Mouse (Mus musculus): ENCODE data around the gene Tm2d3. TPM values are rescaled to one million over a fixed set of nuclear protein-coding genes. Genes with fewer than 3 reads are reported as not detected.

Tm2d3 gene
- total RNA-seq, 2 experiments from 2014 or later: 41.9 to 44.3 TPM

DNA sequence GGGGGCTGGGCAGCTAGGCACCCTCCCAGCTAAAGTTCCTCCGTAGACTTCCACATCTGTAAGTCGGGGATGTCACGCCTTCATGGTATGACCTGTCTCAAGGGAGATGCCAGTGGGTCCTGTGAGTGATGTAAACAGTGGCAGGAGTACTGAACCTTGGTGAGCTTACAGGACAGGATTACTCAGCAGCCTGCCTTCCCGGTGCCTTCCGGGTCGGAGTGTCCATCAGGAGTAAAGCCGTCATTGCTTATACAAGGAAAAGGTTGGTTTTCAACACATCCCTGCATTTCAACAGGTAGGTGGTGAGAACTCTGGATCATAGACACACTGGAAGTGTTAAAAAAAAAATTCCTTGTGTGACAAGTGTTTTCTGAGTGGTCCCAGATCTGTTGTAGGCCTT, 11.1 kb downstream of the Tm2d3 start:
- no peak for DNase-seq (ENCODE audit: low spot score in 2 of 2)

DNA sequence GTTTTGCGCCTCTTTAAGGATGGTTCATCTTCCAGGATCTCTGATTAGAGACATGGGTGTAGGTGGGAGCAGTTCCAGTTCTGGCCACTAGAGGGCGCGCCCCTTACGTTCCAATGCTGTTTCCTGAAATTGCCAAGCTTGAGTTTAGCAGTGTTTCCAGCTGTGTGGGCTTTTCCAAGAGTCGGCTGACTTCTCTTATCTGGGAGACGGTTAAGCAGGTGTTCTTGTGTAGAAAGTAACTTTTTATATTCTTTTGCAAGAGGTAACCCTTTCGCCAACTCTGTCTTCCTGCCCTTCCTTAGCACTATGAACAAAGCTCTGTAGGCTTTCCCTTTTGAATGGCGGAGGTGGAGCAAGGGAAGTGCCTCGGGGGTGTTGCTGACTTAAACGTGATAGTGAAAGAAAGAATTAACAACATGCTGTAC, 13.9 kb downstream of the Tm2d3 start:
- DNase-seq (ENCODE audit: low spot score in 2 of 2): peak; percentile 51 to 53

DNA sequence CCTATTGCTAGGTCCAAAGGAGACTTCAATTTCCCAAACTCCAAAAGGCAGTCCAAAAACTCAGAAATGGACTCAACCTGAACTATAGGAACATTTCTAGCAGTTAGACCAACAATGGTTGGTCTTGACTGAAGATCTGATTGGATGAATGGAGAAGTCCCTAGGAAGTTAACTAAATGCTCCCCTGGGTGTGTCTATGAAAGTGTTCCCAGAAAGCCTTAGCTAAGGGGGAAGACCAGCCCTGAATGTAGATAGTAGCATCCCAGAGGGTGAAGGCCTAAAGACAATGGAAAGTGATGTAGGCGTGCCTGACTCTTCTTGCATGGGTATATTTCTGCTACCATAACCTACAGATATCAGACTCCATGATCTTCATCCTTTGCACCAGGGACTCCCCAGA, 17.5 kb downstream of the Tm2d3 start:
- no peak for DNase-seq (ENCODE audit: low spot score in 2 of 2)

DNA sequence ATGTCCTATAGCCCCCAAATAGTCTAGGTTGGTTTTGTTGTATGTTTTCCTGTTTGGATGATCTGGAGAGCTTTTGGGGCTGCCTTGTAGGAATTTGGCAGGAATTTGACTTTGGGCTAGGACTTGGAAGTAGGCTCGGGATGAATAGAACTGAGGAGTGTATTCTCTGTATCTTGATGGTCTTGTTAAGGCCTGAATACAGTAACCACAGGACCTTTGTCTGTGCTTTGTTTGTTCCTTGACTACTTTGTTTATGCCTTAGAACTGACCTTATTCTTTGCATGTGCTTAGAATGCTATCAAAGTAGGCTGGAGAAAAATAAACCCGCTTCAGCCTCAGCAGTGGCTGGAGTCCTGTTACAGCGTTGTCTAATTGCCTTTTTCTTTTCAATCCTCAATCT, 19.3 kb downstream of the Tm2d3 start:
- DNase-seq (ENCODE audit: low spot score in 2 of 2): no peak

DNA sequence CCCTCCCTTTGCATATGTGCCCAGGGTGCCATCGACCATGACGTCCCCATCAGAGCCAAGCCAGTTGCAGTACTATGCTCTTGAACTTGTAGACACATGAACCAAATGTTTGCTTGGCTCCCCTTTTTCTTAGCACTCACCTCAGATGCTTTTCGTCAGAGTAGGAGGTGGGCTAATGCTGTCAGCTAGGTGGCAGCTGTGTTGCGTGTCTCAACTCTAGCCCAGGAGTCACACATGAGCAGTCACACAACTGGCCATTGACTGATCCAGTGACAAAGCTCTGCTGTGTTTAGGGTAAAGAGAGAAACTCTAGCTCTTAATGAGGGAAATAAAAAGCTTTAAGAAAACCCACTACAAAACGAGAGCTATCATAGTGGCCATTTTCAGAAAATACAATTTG, 22.8 kb downstream of the Tm2d3 start:
- DNase-seq (ENCODE audit: low spot score in 2 of 2): no peak

DNA sequence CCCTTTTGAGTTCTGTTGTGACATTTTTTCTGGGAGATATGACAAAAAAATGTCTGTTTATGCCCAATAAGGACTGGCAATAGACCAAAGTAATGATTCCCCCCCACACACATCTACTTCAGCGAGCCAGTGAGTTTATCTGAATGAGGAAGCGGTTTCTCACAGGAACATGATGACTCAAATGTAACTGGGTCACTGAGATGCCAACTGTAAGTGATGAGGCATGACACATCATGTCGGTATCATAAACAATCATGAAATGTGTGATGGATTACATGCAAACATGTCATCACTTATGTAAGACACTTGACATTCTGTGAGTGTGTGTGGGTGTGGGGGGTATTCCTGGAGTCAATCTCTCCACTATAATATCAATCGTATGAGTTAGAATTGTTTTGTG, 23.3 kb downstream of the Tm2d3 start:
- DNase-seq (ENCODE audit: low spot score in 2 of 2): no peak

DNA sequence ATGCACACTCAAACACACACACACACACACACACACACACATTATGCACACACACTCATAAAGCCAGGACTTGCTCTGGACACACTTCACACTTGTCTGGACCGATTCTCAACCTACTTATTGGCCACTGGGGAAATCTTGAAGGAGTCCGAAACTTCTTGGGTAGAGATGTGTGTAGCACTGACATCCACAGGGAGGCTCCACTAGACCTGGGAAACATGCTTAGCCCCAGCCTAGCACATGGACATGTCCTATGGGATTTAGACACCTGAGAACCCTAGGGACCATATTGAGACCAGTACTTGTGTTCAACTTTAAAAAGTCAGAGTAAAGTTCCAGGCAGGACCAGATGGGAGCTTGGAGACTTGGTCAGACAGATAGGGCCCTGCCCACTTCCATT, 43.1 kb downstream of the Tm2d3 start:
- no peak for DNase-seq (ENCODE audit: low spot score in 2 of 2)

DNA sequence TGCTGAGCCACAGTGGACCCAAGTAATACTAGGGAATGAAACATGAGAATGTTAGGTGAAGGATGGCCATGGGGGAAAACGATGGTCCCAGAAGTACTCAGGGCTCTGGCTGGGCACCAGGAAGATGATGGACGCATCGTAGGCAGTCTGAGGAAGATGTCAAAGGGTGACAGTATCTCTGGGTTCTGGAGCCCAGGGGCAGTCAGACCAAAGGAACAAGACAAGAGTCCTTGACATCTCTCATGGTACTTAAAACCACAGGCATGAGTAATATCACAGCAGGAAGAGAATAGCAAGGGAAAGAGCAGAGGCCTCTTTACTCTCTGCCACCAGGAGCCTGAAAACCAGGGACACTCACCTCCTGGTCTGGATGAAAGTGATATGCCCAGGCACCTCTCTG, 44.3 kb downstream of the Tm2d3 start:
- no peak for DNase-seq (ENCODE audit: low spot score in 2 of 2)

DNA sequence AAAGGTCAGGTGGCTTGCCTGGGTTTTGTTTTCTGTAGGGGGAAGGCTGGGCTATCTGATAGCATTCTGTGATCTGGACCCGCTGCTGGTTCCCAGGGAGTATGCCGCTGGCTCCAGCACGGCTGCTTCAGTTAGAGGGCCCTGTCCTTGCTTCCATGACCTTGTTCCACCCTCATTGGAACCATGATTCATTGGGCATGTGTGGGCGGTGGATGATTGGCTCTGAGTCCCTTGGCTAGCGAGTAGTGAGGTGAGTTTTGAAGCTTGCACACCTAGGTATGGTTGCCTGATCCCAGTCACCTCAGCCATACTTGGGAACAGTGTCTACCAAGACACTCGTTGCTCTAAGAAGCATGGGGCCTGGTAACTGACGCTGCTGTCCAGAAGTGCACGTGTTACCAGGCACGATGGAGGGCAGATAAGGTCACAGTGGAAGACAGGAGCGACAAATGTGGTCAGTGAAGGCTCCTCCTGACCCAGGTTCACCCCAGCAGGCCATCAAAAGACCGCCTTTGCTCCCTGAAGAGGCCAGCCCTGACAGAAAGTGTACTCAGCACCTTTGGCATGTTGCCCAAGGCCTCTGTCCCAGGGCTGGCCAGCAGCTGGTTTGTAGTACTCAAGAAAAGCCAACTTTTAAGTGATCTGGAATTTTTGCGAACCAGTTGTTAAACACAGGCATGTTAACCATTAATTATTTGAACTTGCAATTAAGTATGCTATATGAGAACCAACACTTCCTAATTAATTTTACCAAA, 46.5 kb downstream of the Tm2d3 start:
- DNase-seq (ENCODE audit: low spot score in 2 of 2): peak; percentile 22 to 66

DNA sequence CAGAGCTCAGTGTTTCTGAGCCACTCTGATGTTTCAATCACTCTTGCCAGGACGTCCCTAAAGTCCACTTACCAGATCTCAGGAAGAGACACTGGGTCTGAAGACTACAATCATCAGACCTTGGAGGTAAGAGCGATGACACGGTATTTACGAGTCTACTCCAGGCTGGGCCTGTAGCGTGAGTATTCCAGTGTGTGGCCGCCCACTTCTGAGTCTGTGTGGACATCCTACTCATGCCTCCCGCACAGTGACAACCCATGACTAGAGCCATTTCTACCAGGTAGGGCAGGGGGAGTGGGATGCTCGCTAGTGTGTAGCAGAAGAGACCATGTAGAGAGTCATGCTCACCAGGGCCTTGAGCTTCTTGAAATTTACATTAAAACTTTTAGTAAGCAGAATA, 51.9 kb downstream of the Tm2d3 start:
- DNase-seq (ENCODE audit: low spot score in 2 of 2): no peak

DNA sequence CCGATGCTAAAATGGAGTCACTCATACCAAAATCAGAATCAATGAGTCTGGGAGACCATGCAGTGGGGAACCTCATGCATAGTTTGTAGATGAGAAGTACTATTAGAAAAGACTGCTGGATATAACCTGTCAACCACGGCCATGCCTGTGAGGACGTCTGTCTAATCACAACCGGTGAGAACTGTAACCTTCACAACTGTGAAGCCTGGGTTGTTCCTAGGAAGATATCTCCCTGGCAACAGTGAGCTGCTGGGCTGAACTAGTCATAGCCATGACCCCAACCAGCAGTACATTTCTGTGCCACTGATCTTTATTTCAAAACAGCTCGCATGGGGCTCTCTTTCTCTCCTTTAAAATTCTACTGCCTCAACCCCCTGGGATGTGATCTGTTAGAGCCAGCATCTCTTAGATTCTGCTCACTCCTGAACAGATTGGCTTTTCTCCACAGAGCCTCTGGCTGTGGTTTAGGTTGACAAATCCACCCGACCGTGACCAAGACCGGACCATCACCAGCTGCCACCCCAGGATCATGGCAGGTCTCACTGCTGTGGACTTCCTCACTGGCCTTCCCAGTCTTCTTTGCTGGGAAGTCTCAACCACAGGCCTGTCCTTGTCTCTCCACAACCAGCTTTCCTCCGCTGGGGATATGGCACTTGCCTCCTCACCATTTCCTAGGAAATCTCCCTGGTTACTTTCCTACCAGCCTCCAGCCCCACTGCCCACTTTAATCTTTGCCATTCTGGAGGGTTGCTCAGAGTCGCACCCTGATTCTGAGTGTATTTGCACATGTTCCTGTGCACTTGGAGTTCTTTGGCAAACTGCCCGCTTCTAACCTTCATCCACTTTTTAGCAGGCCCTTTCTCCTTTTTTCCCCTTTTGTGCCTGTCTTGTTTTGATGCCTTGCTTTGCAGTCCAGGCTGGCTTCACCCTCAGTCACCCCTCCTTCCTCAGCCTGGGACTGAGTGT, 57.3 kb downstream of the Tm2d3 start:
- no peak for DNase-seq (ENCODE audit: low spot score in 2 of 2)

Other genes with a start within 250 kb of the Tm2d3 start
- gene Tjp1, start 163.4 kb upstream of the Tm2d3 start, total RNA-seq (2021): 100 to 1,000 TPM; 103 to 124 TPM
- gene Tarsl2, start 46.3 kb upstream of the Tm2d3 start, total RNA-seq (2021): 10 to 100 TPM; 27.1 to 29.2 TPM
- gene Pcsk6, start 170.6 kb downstream of the Tm2d3 start, total RNA-seq (2021): 10 to 100 TPM; 15.9 to 18.9 TPM

Data from adrenal gland, postnatal 4 days (tissue).